Mouse (Mus musculus) left cerebral cortex, postnatal 10 days (tissue): ENCODE results near the gene Igbp1. TPM values are rescaled to one million over a fixed set of nuclear protein-coding genes. Genes with fewer than 3 reads are reported as not detected.
A peak's percentile ranks its signal among the peaks of the same experiment; 100 is the strongest.

ENCODE experiments used
- DNase-seq, 2 experiments: peaks; one replicate each; pipeline ENCODE4 v3.0.0; 2021 to 2022; ENCODE audit warnings: low spot score in 2 of 2, mixed read lengths in 1 of 2; ENCODE audit errors: extremely low spot score in 1 of 2
- intact Hi-C: fragments of 180-260 bp; cut with DNase I; formaldehyde crosslinking; loops from one replicate; pipeline ENCODE4 v1.15.1; 2025
- total RNA-seq, 2 experiments: library from RNA; stranded (reverse); gene quantifications; 2 replicates each; pipeline ENCODE4 v1.2.3; 2021

Gene Igbp1
- 10 to 100 TPM; 31.4 to 31.8 TPM for total RNA-seq

- intact Hi-C loops = no loop called here
- DNase-seq = peak; percentile 80 to 87
Observed at GRCm38 (mm10) chrX:100494068-100494978, at the start of gene Igbp1. Gene Igbp1 (plus strand): TSS chrX:100494291.

- no peak for DNase-seq
- intact Hi-C loops = no loop called here
Observed at GRCm38 (mm10) chrX:100468047-100468446, 26.0 kb upstream of the Igbp1 start.

- intact Hi-C loops = no loop called here
- peak in 1 of 2 experiments; percentile 13 for DNase-seq
Observed at GRCm38 (mm10) chrX:100470126-100470525, 24.0 kb upstream of the Igbp1 start.

- DNase-seq = no peak
- intact Hi-C loops = no loop called here
Observed at GRCm38 (mm10) chrX:100471491-100471890, 22.6 kb upstream of the Igbp1 start.

- intact Hi-C loops = no loop called here
Observed at GRCm38 (mm10) chrX:100475569-100476223, 18.4 kb upstream of the Igbp1 start.

GRCm38 (mm10) chrX:100480317-100480716 is 13.8 kb upstream of the Igbp1 start:
- intact Hi-C loops = loop anchor here (5.0 kb wide), 1 partner anchor 1348 kb away; no protein-coding TSS in a partner anchor
- peak; percentile 16 to 77 for DNase-seq

More at GRCm38 (mm10) chrX:100475569-100476223, 18.4 kb upstream of the Igbp1 start:
- no peak for DNase-seq

GRCm38 (mm10) chrX:100493500-100494067 is 507 bp upstream of the Igbp1 start:
- no peak for DNase-seq
- intact Hi-C loops = no loop called here

GRCm38 (mm10) chrX:100504175-100504851 is 10.2 kb downstream of the Igbp1 start:
- intact Hi-C loops = no loop called here
- DNase-seq = no peak

GRCm38 (mm10) chrX:100508164-100508563 is 14.1 kb downstream of the Igbp1 start:
- DNase-seq = no peak
- intact Hi-C loops = no loop called here

- intact Hi-C loops = no loop called here
- no peak for DNase-seq
Observed at GRCm38 (mm10) chrX:100509921-100510320, 15.8 kb downstream of the Igbp1 start.

- intact Hi-C loops = no loop called here
- no peak for DNase-seq
Observed at GRCm38 (mm10) chrX:100516683-100517082, 22.6 kb downstream of the Igbp1 start.

- DNase-seq = no peak
- intact Hi-C loops = no loop called here
Observed at GRCm38 (mm10) chrX:100517626-100518025, 23.5 kb downstream of the Igbp1 start.

GRCm38 (mm10) chrX:100518532-100518931 is 24.4 kb downstream of the Igbp1 start:
- DNase-seq = no peak
- intact Hi-C loops = no loop called here

GRCm38 (mm10) chrX:100524471-100524870 is 30.4 kb downstream of the Igbp1 start, which contains the start of gene Dgat2l6:
Gene Dgat2l6 (plus strand): TSS chrX:100524838.
- DNase-seq = no peak
- intact Hi-C loops = no loop called here

GRCm38 (mm10) chrX:100556026-100556425 is 61.9 kb downstream of the Igbp1 start:
- intact Hi-C loops = no loop called here
- no peak for DNase-seq

GRCm38 (mm10) chrX:100565696-100566095 is 71.6 kb downstream of the Igbp1 start:
- DNase-seq = no peak
- intact Hi-C loops = no loop called here
